Mouse (Mus musculus) sigmoid colon, adult 10 weeks (tissue): ENCODE results near the gene Ppp2ca. TPM values are rescaled to one million over a fixed set of nuclear protein-coding genes. Genes with fewer than 3 reads are reported as not detected.

Experiments
- polyA plus RNA-seq: library from polyadenylated mRNA; stranded (reverse); fragments of 350-450 nt; fragmentation: Illumina TruSeq; extraction: RNeasy Lipid Tissue Mini Kit (QIAGEN cat#74804); gene quantifications from one replicate; pipeline ENCODE4 v1.2.3, GENCODE M21; 2014; ENCODE audit warnings: low read depth, low replicate concordance

The Ppp2ca gene
- 214 TPM for polyA plus RNA-seq

GRCm38 (mm10) chr11:52098398-52098946 is at the start of gene Ppp2ca:
TSS of gene Ppp2ca (plus strand) at chr11:52098681.

GRCm38 (mm10) chr11:52145428-52145827 is 46.9 kb downstream of the Ppp2ca start, which contains the start of gene Olfr1373:
TSS of gene Olfr1373 (minus strand) at chr11:52145528.

Other genes starting within 250 kb of the Ppp2ca start
- gene Jade2, start 241.0 kb upstream of the Ppp2ca start, polyA plus RNA-seq = 4.1 TPM
- 32.5 TPM for gene Cdkn2aipnl, start 131.0 kb upstream of the Ppp2ca start, polyA plus RNA-seq
- gene Ube2b, start 97.9 kb upstream of the Ppp2ca start, polyA plus RNA-seq = 522 TPM
- 9.0 TPM for gene Cdkl3, start 94.5 kb upstream of the Ppp2ca start, polyA plus RNA-seq
- gene Olfr1373, start 46.8 kb downstream of the Ppp2ca start, polyA plus RNA-seq = not detected
- not detected for gene Olfr1371, start 115.3 kb downstream of the Ppp2ca start, polyA plus RNA-seq
- gene Skp1a, start 133.3 kb downstream of the Ppp2ca start, polyA plus RNA-seq = 747 TPM
- gene Tcf7, start 184.3 kb downstream of the Ppp2ca start, polyA plus RNA-seq = 6.0 TPM